Mouse (Mus musculus) testis, adult 2 months (tissue): Measurements from ENCODE around the gene B230104I21Rik.

Experiments
- CTCF ChIP-seq: fragments of 200-500 bp; IDR thresholded peaks from 2 replicates; pipeline ENCODE4 v1.5.1; 2012; ENCODE audit warnings: low read depth, mild to moderate bottlenecking, inconsistent platforms, low read length, moderate library complexity; ENCODE audit not compliant: control insufficient read depth, insufficient read depth, insufficient replicate concordance
- POLR2A ChIP-seq: fragments of 200-500 bp; IDR thresholded peaks from 2 replicates; pipeline ENCODE4 v1.6.1; 2012; ENCODE audit warnings: low read depth, mild to moderate bottlenecking, inconsistent platforms, low read length, moderate library complexity; ENCODE audit not compliant: control insufficient read depth

DNA sequence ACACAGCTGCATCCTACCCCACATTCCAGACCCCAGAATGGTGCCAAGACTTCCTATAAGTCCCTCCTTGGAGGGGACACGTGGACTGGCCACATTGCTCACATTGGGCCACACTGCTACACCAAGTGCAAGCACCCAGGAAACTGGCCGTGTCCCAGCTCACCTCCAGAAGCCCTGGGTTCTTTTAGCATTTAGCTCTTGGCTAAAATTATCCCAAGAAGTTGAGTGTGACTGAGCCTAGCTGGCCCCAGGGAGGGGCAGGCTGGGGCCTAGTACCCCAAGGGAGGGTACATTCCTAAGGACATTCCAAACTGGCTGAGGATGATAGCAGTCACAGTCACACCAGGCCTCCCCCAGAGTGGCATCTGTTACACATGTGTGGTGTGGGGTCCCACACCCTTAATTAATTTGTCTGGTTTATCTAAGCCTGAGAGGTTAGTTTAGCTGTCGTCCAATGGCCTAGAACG, 42.2 kb upstream of the B230104I21Rik start:
- TF ChIP-seq CTCF (no peak), POLR2A (no peak)
